29 mouse cellular contexts compared by ENCODE assay signal in genomic region chr7:101144222-101144621, GRCm38 (mm10). TPM values are rescaled to one million over a fixed set of nuclear protein-coding genes. Genes with fewer than 3 reads are reported as not detected.
DNase-seq lines count a peak whose midpoint lies in the region; ATAC-seq and TF ChIP-seq lines count a peak whose summit lies in the region.
"Had no signal": no experiment of that assay in that cellular context is flagged by ENCODE, and none has a peak within 500 bp of the region (broad histone marks: within the 10 kb centered on the region; RNA-seq: fewer than 3 reads in every experiment).

No protein-coding gene starts in this region.

- H3K4me3 ChIP-seq in gastrocnemius, adult 2 months = no peak overlapping the region
- H3K4me3 ChIP-seq in kidney, embryonic 15.5 days (replicated peaks) = no peak overlapping the region
- H3K4me3 ChIP-seq in CH12.LX (replicated peaks in 1 of 3; ENCODE audit: low read depth in 2 of 3, low read length in 2 of 3, poor library complexity in 1 of 3) = no peak overlapping the region
- H3K4me3 ChIP-seq: embryonic facial prominence, embryonic 12.5 days; embryonic facial prominence, embryonic 15.5 days; forebrain, embryonic 12.5 days; forebrain, embryonic 15.5 days; heart, embryonic 10.5 days had no signal

- TF ChIP-seq POLR2A in CH12.LX (IDR thresholded peaks at IDR 0.05; ENCODE audit: low read depth, low read length) = no peak

- no peaks in the 10 kb centered on the region for H3K9me3 ChIP-seq in kidney, embryonic 15.5 days (replicated peaks)
- no peaks in the 10 kb centered on the region for H3K9me3 ChIP-seq in CH12.LX (replicated peaks; ENCODE audit: low read length)
- H3K9me3 ChIP-seq: embryonic facial prominence, embryonic 12.5 days; embryonic facial prominence, embryonic 15.5 days; forebrain, embryonic 12.5 days; forebrain, embryonic 15.5 days; G1E; heart, embryonic 10.5 days had no signal

- peaks cover 17% of the 10 kb centered on the region for H3K36me3 ChIP-seq in kidney, embryonic 15.5 days
- peaks cover 21 to 40% of the 10 kb centered on the region in 2 experiments for H3K36me3 ChIP-seq in CH12.LX (replicated peaks in 1 of 2; ENCODE audit: control insufficient read depth in 1 of 2, insufficient read depth in 1 of 2, low read length in 1 of 2)
- H3K36me3 ChIP-seq: embryonic facial prominence, embryonic 15.5 days; G1E had no signal

- ATAC-seq in kidney, embryonic 15.5 days (replicated peaks; ENCODE audit: low FRiP score) = no peak
- ATAC-seq: activated CD4-positive, CD25-positive, alpha-beta regulatory T cell, adult 4 months; forebrain, embryonic 15.5 days; hindbrain, postnatal 0 days; inflammation-experienced regulatory T-cells, adult 6 months; intestine, embryonic 16.5 days had no signal

- H3K9ac ChIP-seq in kidney, embryonic 15.5 days = no peak overlapping the region
- H3K9ac ChIP-seq in CH12.LX (ENCODE audit: insufficient read depth, low read depth) = no peak overlapping the region
- H3K9ac ChIP-seq: embryonic facial prominence, embryonic 12.5 days; embryonic facial prominence, embryonic 15.5 days; forebrain, embryonic 12.5 days; forebrain, embryonic 15.5 days; hindbrain, embryonic 14.5 days had no signal

- H3K4me2 ChIP-seq in kidney, embryonic 15.5 days = no peak overlapping the region
- H3K4me2 ChIP-seq in CH12.LX (ENCODE audit: insufficient read depth, low read depth, poor library complexity, severe bottlenecking) = no peak overlapping the region
- H3K4me2 ChIP-seq: embryonic facial prominence, embryonic 12.5 days; embryonic facial prominence, embryonic 15.5 days; forebrain, embryonic 12.5 days; forebrain, embryonic 15.5 days; hindbrain, embryonic 14.5 days had no signal

- no peaks in the 10 kb centered on the region for H3K27me3 ChIP-seq in kidney, embryonic 15.5 days
- H3K27me3 ChIP-seq in CH12.LX (replicated peaks) = no peaks in the 10 kb centered on the region
- H3K27me3 ChIP-seq: embryonic facial prominence, embryonic 12.5 days; embryonic facial prominence, embryonic 15.5 days; forebrain, embryonic 12.5 days; forebrain, embryonic 15.5 days had no signal

- no peak; the same call in 1 of the 2 replicates for TF ChIP-seq EP300 in CH12.LX (IDR thresholded peaks at IDR 0.05; ENCODE audit: low read length)

- TF ChIP-seq CTCF in gastrocnemius, adult 2 months (IDR thresholded peaks at IDR 0.05) = no peak
- no peak for TF ChIP-seq CTCF in CH12.LX (conservative IDR thresholded peaks at IDR 0.05 in 1 of 2, IDR thresholded peaks at IDR 0.05 in 1 of 2; ENCODE audit: low read depth in 2 of 2, low read length in 2 of 2)

- intact Hi-C loops in gastrocnemius, adult 2 months (cut with DNase I) = no loop called here

- dilution Hi-C loops in CH12.LX (cut with MboI; ENCODE audit: extremely low pct_ligation_motif_present, extremely low pct_unique_long_range_greater_than_20kb, low sequenced_read_pairs) = no loop called here

- TF ChIP-seq RAD21 in CH12.LX (IDR thresholded peaks at IDR 0.05; ENCODE audit: low read depth, low read length) = no peak

- WGBS in kidney, embryonic 15.5 days = 81% methylated on average over 2 of the region's 2 CpGs

- in situ Hi-C loops in CH12.LX (cut with MboI; ENCODE audit: low pct_ligation_motif_present, low pct_unique_long_range_greater_than_20kb, low sequenced_read_pairs) = no loop called here

- no peak for DNase-seq in gastrocnemius, adult 2 months
- DNase-seq in gastrocnemius, adult 8-10 months (ENCODE audit: low spot score in 2 of 2) = no peak
- no peak for DNase-seq in kidney, postnatal 25 days
- DNase-seq in CH12.LX (ENCODE audit: extremely low read depth) (no peak), MN1 (ENCODE audit: low spot score) (no peak)
- peak; percentile 10 for DNase-seq in brain, adult 2 months (ENCODE audit: low read depth, low spot score)
- no peak for DNase-seq in frontal cortex, postnatal 10 days (ENCODE audit: low spot score in 2 of 2)
- DNase-seq: adrenal gland, postnatal 10 days; adrenal gland, postnatal 36 days; cerebellum, adult 11 months; cerebellum, adult 2 months; cerebellum, adult 9-11 months; cerebellum, postnatal 25 days; gastrocnemius, postnatal 25 days; heart, adult 18-20 months; heart, postnatal 14 days; heart, postnatal 4 days had no signal

- H3K79me2 ChIP-seq in CH12.LX (replicated peaks; ENCODE audit: control insufficient read depth, extremely low read depth, insufficient read depth, poor library complexity, severe bottlenecking) = peaks cover 17% of the 10 kb centered on the region

- no peaks in the 10 kb centered on the region for H3K4me1 ChIP-seq in kidney, embryonic 15.5 days
- H3K4me1 ChIP-seq in CH12.LX (ENCODE audit: control insufficient read depth in 1 of 2, insufficient read depth in 2 of 2) = peaks cover 0 to 30% of the 10 kb centered on the region in 2 experiments; a peak in 1 of 4 replicates
- H3K4me1 ChIP-seq: embryonic facial prominence, embryonic 12.5 days; embryonic facial prominence, embryonic 15.5 days; heart, embryonic 10.5 days had no signal

- peak overlapping the region; percentile 24; the same call in 1 of the 2 replicates for H3K27ac ChIP-seq in gastrocnemius, adult 2 months
- 0 out of 2 replicates have a peak overlapping the region, but pooled peaks have one; percentile 37 for H3K27ac ChIP-seq in kidney, embryonic 15.5 days
- H3K27ac ChIP-seq in CH12.LX (ENCODE audit: insufficient read depth, low read depth) = no peak overlapping the region
- H3K27ac ChIP-seq: embryonic facial prominence, embryonic 12.5 days; embryonic facial prominence, embryonic 15.5 days; forebrain, embryonic 12.5 days; forebrain, embryonic 15.5 days; heart, embryonic 10.5 days; hindbrain, embryonic 14.5 days; hindbrain, postnatal 0 days had no signal

TF ChIP-seq in CH12.LX, 34 proteins besides CTCF, POLR2A, EP300 and RAD21:
- TF ChIP-seq ZNF384 (IDR thresholded peaks at IDR 0.05; ENCODE audit: low read depth, low read length) = peak; percentile 88
- TF ChIP-seq PAX5 (IDR thresholded peaks at IDR 0.05; ENCODE audit: low read length) = no peak
- no peak for TF ChIP-seq ZC3H11A (IDR thresholded peaks at IDR 0.05; ENCODE audit: low read depth, low read length)
- no peak for TF ChIP-seq HCFC1 (IDR thresholded peaks at IDR 0.05; ENCODE audit: low read depth, low read length)
- TF ChIP-seq NELFE (IDR thresholded peaks at IDR 0.05; ENCODE audit: low read depth, low read length) = no peak
- no peak for TF ChIP-seq KAT2A (IDR thresholded peaks at IDR 0.05; ENCODE audit: insufficient replicate concordance, low read length)
- no peak for TF ChIP-seq ETS1 (conservative IDR thresholded peaks at IDR 0.05; ENCODE audit: low read depth, low read length)
TF ChIP-seq in CH12.LX: peak in this region for 1.

RNA-seq across cellular contexts. Expression of gene Fchsd2, which starts 51.6 kb away (rescaled TPM):
- total RNA-seq in gastrocnemius, adult 2 months (2021) = 1 to 10 TPM; 3.7 to 7.1 TPM
- total RNA-seq in gastrocnemius, adult 8-10 months (2022) = 1 to 10 TPM; 4.2 to 5.5 (median 5.0) TPM
- 25.7 and 27.1 TPM in 2 replicates for polyA plus RNA-seq in kidney, embryonic 15.5 days (2015; fragmentation: Nextera tagmentation; extraction: Ambion mirVana)
- total RNA-seq in CH12.LX (2012; rRNA removed) = 25.5 and 26.1 TPM in 2 replicates
- 23.8 and 25.9 TPM in 2 replicates for total RNA-seq in CH12.LX (2014; rRNA removed)
- polyA plus RNA-seq in CH12.LX (2012; ENCODE audit: insufficient read length, low read depth) = 37.5 and 38.2 TPM in 2 replicates
